Mouse (Mus musculus) mouse embryonic stem cell (cell line): Measurements from ENCODE around the gene Alkbh2.

Experiments used
- in situ Hi-C, 2 experiments: fragments of 300-500 bp; cut with MboI; formaldehyde crosslinking; loops; 1 replicate in 1 of 2; 3 replicates in 1 of 2; pipeline ENCODE4 v1.14.3; 2019 to 2020; ENCODE audit warnings: low sequenced_read_pairs in 2 of 2, low pct_unique_long_range_greater_than_20kb in 1 of 2, mixed read lengths in 1 of 2; ENCODE audit not compliant: unreplicated experiment in 1 of 2

Alkbh2 gene

GRCm38 (mm10) chr5:114115030-114115429 lies 13.0 kb downstream of the Alkbh2 start:
- in situ Hi-C loops = no loop called here

DNA sequence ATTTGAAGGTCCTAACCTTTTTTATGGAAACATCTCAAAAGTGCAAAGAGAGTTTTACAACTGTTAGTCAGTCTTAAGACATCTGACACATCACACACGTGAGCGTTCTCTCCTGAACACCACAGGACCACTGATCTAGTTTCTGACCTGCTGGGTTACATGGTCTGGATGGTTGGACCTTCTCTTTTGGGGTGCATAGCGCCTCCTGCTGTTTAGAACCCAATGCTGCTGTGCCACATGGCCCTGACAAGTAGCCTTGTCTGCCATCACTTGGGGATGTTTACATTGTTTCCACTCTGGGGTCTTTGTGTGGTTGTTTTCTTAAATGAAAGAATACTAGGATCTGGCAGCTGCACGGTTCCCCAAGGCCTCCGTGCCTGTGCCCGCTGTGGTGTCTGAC lies 14.7 kb downstream of the Alkbh2 start:
- in situ Hi-C loops = no loop called here

DNA sequence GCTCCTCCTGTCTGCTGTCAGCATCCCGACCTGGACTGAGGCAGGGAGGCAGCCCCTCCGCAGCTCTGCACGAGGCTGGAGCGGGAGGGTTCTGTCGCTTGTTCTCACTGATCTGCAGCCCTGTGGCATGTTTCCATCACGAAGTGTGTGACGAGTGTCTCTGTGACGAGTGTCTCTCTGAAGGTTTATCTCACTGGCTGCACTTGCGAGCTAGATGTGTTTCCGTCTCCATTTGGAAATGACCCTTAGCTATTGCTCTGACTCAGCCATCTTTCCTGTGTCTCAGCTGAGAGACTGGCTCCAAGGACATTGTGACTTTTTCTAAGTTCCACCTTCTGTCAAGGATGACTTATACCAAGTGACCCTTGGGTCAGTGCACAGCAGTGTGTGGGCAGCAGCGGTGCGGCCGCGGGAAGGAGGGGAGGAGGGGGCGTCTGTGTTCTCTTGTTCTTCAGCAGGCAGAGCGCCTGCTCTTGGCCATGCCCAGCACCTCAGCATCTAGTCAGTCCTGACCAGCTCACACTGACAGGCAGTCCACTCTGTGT lies 21.6 kb downstream of the Alkbh2 start:
- in situ Hi-C loops = no loop called here

DNA sequence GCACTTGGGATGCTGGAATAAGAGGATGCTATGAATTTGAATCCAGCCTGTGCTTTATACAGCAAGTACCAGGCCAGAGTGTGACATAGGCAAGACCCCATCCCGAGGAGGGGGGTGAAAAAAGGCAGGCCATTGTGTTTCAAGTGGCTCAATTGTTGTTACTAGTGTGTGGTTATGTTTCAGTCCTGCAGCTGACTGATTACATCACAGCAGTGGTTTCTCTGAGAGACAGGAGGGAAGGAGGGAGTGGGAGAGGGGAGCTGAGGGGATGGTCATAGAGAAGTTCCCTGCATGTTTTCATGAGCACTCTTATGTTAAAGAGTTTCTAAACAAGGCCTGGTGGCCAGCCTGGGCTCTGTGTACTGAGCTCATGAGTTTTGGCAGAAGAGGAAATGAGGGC lies 25.2 kb downstream of the Alkbh2 start:
- in situ Hi-C loops = no loop called here

DNA sequence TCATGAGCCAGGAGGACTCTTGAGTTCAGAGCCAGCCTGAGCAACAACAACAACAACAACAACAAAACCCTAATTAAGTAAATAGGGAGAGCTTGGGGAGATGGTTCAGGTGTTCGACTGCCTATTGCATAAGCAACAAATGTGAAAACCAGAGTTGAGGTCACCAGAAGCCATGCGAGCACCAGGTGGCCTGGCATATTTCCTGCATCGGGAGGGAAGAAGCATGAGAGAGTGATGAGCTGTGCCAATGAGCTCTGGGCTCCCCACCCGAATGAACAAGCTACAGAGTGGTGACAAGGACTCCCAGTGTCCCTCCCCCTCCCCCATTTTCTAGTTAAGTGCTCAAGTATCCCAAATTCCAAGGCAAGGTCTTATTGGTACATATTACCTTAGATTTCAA lies 26.1 kb downstream of the Alkbh2 start:
- in situ Hi-C loops = no loop called here

- in situ Hi-C loops = no loop called here
Observed at GRCm38 (mm10) chr5:114100390-114101099, 27.5 kb downstream of the Alkbh2 start.

DNA sequence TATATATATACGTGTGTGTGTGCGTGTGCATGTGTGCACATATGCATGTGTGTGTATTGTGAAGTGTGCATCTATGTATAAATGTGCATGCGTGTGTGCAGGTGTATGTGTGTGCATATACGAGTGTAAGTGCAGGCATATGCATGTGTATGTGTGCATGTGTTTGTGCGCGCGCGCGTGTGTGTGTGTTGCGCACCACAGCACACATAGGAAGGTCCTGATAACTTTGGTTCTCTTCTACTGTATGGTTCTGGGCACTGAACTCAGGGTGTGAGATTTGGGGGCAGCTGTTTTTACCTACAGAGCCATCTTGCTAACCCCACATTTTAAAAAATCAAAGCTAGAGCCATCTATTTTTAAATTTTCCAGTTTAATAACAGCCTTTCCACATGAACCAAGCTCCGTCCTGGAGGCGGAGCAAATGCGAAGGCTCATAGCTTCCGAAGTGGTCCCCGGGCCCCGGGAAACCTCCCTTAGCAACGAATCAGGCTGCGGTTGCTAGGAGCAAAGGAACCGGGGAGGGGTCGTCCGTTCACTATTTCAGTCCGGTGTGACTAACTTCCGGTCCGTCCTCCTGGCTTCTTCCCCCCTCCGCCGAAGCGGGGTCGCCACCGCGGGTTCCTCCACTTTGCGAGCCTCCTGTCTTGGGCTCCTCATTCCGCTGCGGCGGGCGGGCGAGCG lies 28.2 kb downstream of the Alkbh2 start:
- in situ Hi-C loops = no loop called here

DNA sequence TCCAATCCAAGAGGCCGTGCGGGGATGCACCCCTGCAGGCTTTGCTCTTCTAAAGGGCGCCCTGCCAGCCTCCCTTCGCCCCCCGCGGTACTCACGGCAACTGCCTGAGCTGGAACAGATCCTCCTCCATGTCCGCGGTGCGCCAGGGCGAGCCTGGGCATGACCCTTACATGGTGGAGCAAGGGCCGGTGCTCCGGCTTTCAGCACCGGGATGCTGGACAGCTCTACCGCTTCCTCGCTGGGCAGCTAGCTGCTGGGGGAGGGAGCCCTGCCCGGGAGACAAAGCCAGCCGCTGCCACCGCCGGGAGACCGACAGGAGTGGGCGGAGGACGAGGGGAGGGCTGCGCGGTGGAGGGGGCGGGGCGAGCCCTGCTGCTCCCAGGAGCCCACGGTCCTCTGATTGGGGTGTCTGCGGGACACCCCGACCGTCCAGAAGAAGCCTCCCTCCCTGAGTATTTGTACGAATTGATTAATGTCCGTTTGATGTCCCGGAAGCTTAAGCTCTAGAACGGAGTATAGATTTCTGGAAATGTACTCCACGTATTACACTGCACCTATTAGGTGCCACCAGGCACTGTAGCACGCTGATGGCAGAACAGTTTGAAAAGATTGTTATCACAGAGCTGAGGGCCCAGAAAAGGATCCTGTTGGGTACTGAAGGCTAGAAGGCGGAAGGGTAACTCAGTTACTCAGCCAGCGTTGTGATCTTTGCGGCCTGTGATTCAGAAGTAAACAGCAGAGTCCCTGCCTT lies 36.8 kb downstream of the Alkbh2 start, which contains the start of gene Svop:
Gene Svop (minus strand): TSS at position 514 of the 751 bp plus-strand sequence.
- in situ Hi-C loops = no loop called here

- in situ Hi-C loops = no loop called here
Observed at GRCm38 (mm10) chr5:114090421-114091013, 37.5 kb downstream of the Alkbh2 start.

DNA sequence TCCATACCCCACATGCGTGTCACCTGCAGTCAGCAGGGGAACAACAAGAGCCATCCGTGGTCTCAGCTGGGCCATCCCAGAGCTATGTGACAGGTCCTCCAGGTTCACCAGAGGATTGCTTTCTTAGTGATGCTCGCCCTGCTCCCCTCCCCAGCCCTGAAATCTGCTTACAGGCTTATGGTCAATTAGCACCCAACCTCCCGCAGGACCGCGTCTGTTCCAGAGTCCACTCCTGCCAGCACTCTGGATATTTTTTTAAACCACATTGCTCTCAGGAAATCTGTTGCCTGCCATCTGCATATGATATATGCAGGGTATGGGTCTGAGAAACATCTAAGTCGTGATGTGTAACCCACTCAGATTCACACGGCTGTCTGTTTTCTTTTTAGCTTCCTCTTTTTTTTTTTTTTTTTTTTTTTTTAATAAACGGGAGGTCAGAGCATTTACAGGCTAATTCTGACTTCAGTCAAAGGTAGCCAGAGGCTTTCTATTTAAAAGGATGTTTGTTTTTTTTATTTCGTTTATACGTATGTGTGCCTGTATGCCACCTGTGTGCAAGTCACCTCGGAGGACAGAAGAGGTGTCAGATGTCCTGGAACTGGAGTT lies 40.0 kb downstream of the Alkbh2 start:
- in situ Hi-C loops = no loop called here

- in situ Hi-C loops = no loop called here
Observed at GRCm38 (mm10) chr5:114085501-114085900, 42.5 kb downstream of the Alkbh2 start.

DNA sequence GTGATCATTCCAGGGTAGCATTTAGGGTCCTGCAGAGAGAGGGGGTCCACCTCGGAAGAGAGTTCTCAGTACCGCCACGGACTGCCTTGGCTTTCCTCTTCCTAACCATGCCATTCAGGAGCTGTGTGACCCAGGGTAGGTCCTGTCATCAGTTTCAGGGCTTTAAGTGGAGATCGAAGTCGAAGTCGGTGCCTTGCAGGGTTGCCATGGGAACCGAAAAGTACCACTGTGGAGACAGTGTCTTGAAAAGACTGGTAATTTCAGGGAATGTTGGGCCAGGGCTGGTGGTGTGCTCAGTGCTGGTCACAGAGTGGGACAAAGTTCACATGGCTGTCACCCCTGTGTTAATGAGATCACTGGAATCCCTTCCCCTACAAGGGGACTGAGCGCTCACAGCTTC lies 51.0 kb downstream of the Alkbh2 start:
- in situ Hi-C loops = no loop called here
